Mouse (Mus musculus) E14TG2a.4 (cell line): Measurements from ENCODE around the gene Cep83.

ENCODE experiments used
- H3K27me3 ChIP-seq: 2 replicates; pipeline ENCODE4 v1.6.1; 2014; ENCODE audit warnings: low read length, control low read depth; ENCODE audit not compliant: insufficient read depth
- H3K36me3 ChIP-seq: 2 replicates; pipeline ENCODE4 v1.6.1; 2014; ENCODE audit warnings: low read length, control low read depth; ENCODE audit not compliant: insufficient read depth
- H3K4me1 ChIP-seq: replicated peaks from 2 replicates; pipeline ENCODE4 v1.6.1; 2014; ENCODE audit warnings: low read depth, low read length, control low read depth
- H3K4me3 ChIP-seq: replicated peaks from 2 replicates; pipeline ENCODE4 v1.5.1; 2014; ENCODE audit warnings: mild to moderate bottlenecking, low read length
- H3K9me3 ChIP-seq: 2 replicates; pipeline ENCODE4 v1.6.1; 2014; ENCODE audit warnings: low read length, control low read depth
- CTCF ChIP-seq: conservative IDR thresholded peaks from 2 replicates; pipeline ENCODE4 v1.5.1; 2014; ENCODE audit warnings: low read length
- NANOG ChIP-seq: IDR thresholded peaks from 2 replicates; pipeline ENCODE4 v1.6.1; 2014; ENCODE audit warnings: borderline replicate concordance, low read length, mixed read lengths
- POU5F1 ChIP-seq: IDR thresholded peaks from 2 replicates; pipeline ENCODE4 v1.6.1; 2014; ENCODE audit warnings: low read length, borderline replicate concordance

The Cep83 gene

DNA sequence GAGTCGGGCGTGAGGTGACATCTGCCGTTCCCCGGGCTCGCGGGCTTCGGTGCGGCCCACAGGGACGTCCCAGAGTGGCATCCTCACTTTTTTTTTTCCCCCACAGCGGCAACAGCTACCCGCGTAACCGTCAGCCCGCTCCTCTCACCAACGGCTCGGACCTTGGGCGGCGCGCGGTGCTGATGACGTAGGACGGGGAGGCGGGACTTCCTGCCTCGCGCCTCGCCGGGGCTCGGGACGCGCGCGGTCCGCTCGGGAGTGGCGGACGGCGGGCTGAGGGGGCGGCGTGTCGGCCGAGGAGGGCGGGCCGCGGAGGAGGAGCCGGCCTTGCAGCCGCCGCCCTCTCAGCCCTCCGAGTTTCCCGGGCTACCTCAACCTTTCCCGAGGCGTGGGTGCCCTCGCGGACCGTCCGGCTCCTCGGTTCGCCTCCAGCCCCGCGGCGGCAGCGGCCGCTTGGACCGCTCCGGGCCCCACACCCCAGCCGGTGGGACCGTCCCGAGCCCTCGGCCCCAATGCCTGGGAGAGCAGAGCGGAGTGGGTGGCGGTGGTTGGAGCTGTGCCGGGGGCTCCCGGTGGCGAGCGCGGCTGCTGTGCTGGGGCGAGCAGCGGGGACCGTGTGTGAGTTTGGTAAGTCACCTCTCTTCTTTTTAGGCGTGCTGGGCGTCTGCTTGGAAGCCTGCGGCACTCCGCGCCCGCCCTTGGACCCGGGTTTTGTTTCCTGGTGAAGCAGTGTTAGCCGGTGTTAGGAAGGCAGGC is at the start of gene Cep83:
Gene Cep83, plus strand, starts transcription at position 235 of the 756 bp plus-strand sequence.
- H3K4me3 ChIP-seq: peak within 1 kb of the TSS; percentile 95
- H3K36me3 ChIP-seq: no peaks in the 10 kb centered on the region; the same call in 1 of the 2 replicates
- TF ChIP-seq NANOG (no peak), POU5F1 (no peak), CTCF (no peak)
- peaks cover 41% of the 10 kb centered on the region for H3K9me3 ChIP-seq
- peaks cover 17% of the 10 kb centered on the region for H3K4me1 ChIP-seq
- no peaks in the 10 kb centered on the region for H3K27me3 ChIP-seq

DNA sequence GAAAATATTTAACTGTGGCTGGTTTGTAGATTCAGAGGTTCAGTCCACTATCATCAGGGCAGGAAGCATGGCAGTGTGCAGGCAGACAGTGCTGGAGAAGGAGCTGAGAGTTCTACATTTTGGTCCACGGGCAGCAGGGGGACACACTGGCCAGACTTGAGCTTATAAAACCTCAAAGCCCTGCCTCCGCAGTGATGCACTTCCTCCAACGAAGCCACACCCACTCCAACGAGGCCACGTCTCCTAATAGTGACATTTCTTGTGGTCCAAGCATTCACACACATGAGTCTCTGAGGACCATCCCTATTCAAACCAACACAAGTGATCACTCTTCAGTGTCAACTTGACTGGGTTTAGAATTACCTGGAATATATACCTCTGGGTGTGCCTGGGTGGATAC is 49.2 kb upstream of the Cep83 start:
- Histone ChIP-seq H3K4me3 (no peak overlapping the region), H3K36me3 (no peaks in the 10 kb centered on the region), H3K9me3 (no peaks in the 10 kb centered on the region), H3K4me1 (no peaks in the 10 kb centered on the region), H3K27me3 (peaks cover 2% of the 10 kb centered on the region; the same call in 1 of the 2 replicates)
- TF ChIP-seq NANOG: no peak
- TF ChIP-seq CTCF: no peak
- TF ChIP-seq POU5F1: no peak

DNA sequence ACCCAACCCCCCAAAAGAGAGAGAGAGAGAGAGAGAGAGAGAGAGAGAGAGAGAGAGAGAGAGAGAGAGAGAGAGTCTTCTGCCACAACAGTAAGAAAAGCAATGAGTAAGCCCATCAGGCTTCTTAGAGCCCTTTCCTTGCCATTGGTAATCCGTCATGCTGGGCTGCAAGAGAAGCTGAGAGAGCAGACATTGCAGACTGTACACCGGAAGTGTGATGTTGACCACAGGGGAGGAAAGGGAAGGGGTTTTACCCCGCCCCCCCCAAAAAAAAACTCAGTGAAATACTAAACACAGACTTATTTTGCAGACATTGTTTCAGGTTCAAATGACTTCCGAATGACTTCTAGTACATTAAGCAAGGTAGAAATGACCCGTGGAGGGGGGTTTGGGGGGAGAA is 48.4 kb upstream of the Cep83 start:
- no peaks in the 10 kb centered on the region for H3K4me1 ChIP-seq
- H3K9me3 ChIP-seq: no peaks in the 10 kb centered on the region
- H3K4me3 ChIP-seq: no peak overlapping the region
- H3K36me3 ChIP-seq: no peaks in the 10 kb centered on the region
- peaks cover 2% of the 10 kb centered on the region; the same call in 1 of the 2 replicates for H3K27me3 ChIP-seq
- TF ChIP-seq NANOG: no peak
- no peak for TF ChIP-seq POU5F1
- no peak for TF ChIP-seq CTCF

DNA sequence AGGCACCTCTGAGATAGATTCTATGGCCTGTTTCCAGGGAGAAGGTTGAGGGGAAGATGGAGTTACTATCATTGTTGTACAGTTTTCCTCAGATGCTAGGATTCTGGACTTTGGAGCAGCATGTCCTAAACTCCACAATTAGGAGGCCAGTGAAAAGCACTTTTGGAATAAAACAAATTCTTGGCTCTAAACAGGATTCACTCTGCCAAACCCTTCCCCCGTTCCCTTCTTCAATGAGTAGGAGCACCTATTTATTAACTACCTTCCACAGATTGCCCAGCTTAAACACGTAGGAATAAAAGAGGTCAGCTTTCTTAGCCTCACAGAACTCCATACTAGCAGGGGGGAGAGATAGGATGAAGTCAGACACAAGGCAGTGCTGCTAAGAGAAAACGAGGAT is 24.4 kb upstream of the Cep83 start:
- H3K36me3 ChIP-seq: no peaks in the 10 kb centered on the region
- H3K4me3 ChIP-seq: no peak overlapping the region
- no peak for TF ChIP-seq POU5F1
- TF ChIP-seq NANOG: no peak
- TF ChIP-seq CTCF: no peak
- H3K9me3 ChIP-seq: no peaks in the 10 kb centered on the region
- H3K27me3 ChIP-seq: no peaks in the 10 kb centered on the region
- no peaks in the 10 kb centered on the region for H3K4me1 ChIP-seq

DNA sequence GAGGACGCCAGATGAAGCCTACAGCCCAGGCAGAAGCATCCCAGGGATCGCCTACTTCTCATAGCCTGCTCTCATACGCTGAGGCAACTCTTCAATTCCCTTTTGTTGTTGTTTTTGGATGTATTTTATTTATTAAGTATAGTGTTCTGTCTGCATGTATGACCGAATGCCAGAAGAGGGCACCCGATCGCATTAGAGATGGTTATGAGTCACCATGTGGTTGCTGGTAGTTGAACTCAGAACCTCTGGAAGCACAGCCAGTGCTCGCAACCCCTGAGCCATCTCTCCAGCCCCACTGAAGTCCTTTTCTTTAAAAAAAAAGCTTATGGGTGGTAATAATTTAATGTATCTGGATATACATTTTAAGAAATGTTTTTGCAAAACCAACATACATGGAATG is 24.0 kb upstream of the Cep83 start:
- H3K27me3 ChIP-seq: no peaks in the 10 kb centered on the region
- no peak overlapping the region for H3K4me3 ChIP-seq
- no peaks in the 10 kb centered on the region for H3K9me3 ChIP-seq
- H3K36me3 ChIP-seq: no peaks in the 10 kb centered on the region
- no peaks in the 10 kb centered on the region for H3K4me1 ChIP-seq
- TF ChIP-seq POU5F1: no peak
- no peak for TF ChIP-seq CTCF
- TF ChIP-seq NANOG: no peak

DNA sequence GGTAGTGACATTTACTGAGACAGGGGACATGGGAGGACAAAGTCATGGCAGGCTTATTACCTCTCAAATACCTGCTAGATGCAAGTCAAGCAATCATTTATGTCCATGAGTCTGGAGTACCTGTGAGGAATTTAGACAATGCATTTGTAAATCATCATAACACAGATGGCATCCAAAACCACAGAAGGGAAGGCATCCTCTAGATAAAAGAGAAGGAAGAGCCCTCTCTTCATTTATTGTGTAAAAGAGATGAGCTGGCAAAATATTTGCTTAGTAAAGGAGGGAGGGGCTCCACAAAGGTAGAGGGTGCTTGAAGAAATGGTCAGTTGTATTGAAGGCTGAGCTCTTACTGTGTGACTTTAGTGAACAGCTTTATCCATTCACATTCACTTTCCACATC is 20.3 kb upstream of the Cep83 start:
- Histone ChIP-seq H3K4me3 (no peak overlapping the region), H3K27me3 (no peaks in the 10 kb centered on the region), H3K9me3 (no peaks in the 10 kb centered on the region), H3K4me1 (no peaks in the 10 kb centered on the region), H3K36me3 (no peaks in the 10 kb centered on the region)
- no peak for TF ChIP-seq POU5F1
- no peak for TF ChIP-seq CTCF
- no peak for TF ChIP-seq NANOG

DNA sequence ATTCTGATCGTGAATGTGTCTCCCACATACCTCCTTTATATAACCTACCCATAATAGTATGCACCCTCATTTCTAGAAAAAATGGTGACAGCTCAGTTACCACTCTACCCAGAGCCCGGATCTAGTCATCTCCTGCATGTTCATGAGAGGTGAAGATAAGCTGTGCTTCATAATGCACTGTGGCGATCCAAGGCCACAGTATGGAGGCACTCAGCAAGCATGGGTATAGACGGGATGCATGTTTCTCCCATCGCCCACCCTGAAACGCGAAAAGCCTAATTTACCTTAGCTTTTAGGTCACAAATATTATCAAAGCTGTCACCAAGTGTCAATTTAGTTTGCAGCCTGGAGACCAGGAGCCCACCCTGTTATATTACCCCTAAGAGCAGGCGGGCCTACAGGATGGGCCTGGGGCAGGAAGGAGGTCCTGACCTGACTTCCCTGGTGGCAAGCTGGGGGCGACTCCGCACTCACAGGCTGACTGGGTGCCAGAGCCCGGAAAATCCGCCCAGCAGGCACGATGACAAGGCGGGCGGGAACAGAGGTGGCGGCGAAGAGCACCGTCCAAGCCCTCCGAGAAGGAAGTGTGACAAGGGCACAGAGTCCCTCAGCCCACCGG is 544 bp upstream of the Cep83 start:
- no peak for TF ChIP-seq CTCF
- TF ChIP-seq NANOG: no peak
- TF ChIP-seq POU5F1: no peak
- Histone ChIP-seq H3K4me1 (peaks cover 17% of the 10 kb centered on the region), H3K4me3 (peak overlapping the region; percentile 95), H3K27me3 (no peaks in the 10 kb centered on the region), H3K9me3 (peaks cover 35% of the 10 kb centered on the region), H3K36me3 (no peaks in the 10 kb centered on the region; the same call in 1 of the 2 replicates)

DNA sequence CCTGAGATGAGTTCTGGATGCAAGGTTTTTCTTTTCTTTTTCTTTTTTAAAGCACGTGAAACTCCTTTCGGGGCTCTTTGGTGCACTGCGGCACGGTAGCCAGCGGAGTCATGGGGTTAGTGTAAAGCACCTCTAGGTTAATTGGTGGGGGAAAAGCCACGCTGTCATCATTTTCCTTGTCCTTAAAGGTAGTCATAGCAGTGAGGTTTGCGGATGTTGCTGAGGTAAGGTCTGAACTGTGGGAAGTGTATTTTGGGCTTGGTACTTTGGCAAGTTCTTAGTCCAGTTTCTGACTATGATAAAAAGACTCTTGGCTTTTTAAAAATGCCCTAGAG is 689 bp downstream of the Cep83 start:
- peaks cover 17% of the 10 kb centered on the region for H3K4me1 ChIP-seq
- H3K36me3 ChIP-seq: no peaks in the 10 kb centered on the region; the same call in 1 of the 2 replicates
- H3K27me3 ChIP-seq: no peaks in the 10 kb centered on the region
- peak overlapping the region; percentile 95 for H3K4me3 ChIP-seq
- peaks cover 46% of the 10 kb centered on the region for H3K9me3 ChIP-seq
- TF ChIP-seq CTCF (no peak), POU5F1 (no peak), NANOG (no peak)

DNA sequence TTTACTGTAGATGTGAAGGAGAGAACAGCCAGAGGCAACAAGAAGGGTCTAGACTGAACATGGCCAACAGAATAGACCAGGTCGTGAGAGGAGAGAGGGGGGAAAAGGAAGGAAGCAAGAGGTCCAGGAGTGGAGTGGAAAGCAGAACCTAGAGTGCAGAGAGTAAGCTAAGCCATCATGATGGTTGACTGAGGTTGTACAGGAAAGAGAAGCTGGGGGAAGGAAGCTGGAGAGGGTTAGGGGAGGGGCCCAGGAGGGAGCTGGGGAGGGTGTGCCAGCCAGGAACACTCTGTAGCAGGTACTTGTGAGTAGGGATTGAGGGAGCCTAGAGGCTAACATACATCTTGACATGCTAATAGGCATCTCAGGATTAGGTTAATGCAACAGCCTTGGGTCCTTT is 1.9 kb downstream of the Cep83 start:
- H3K4me1 ChIP-seq: peaks cover 17% of the 10 kb centered on the region
- no peaks in the 10 kb centered on the region for H3K27me3 ChIP-seq
- H3K36me3 ChIP-seq: no peaks in the 10 kb centered on the region; the same call in 1 of the 2 replicates
- no peak overlapping the region for H3K4me3 ChIP-seq
- TF ChIP-seq NANOG: no peak
- TF ChIP-seq CTCF: no peak
- no peak for TF ChIP-seq POU5F1
- peaks cover 47% of the 10 kb centered on the region for H3K9me3 ChIP-seq

DNA sequence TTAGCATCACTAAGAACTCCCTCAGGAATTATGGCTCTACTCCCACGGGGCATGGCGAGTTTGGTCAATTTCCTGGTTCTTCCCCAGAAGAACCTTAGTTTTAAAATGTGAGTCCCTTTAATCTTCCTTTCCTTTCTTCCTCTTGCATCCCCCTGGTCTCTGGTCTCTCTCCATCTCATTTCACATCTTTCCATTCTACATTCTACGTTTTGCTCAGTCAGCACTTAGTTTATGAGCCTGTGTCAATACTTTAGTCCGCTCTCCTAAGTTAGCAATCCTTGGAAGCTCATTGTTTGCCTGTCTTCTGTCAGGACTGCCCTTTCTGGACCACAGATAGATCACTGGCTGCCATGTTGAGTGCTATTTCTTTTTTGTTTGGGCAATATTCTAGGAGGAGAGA is 3.7 kb downstream of the Cep83 start:
- no peaks in the 10 kb centered on the region; the same call in 1 of the 2 replicates for H3K36me3 ChIP-seq
- H3K4me1 ChIP-seq: peaks cover 17% of the 10 kb centered on the region
- TF ChIP-seq CTCF (no peak), NANOG (no peak), POU5F1 (no peak)
- H3K27me3 ChIP-seq: no peaks in the 10 kb centered on the region
- H3K9me3 ChIP-seq: peaks cover 51% of the 10 kb centered on the region
- H3K4me3 ChIP-seq: no peak overlapping the region
